Mouse (Mus musculus): ENCODE results near the gene Dab2ip. TPM values are rescaled to one million over a fixed set of nuclear protein-coding genes. Genes with fewer than 3 reads are reported as not detected.

Dab2ip gene
- polyA plus RNA-seq, 1 experiment from 2014 or later: 49.5 TPM

DNA sequence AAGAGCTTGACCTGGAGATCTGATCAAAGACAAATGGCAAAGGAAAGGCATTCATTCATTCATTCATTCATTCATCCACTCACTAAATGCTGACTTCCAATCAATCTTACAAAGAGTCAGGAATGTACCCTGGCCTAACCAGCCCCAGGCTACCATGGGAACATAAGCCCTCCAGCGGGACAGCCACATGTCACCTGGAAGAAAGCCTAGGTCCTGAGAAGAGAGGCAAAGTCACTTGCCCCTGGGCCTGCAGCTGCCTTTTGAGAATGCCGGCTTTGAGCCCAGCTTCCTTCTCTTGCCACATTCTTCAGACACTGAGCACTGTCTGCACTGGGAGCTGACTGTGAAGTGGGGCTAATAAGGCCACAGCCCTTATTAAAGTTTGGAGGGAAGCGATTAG, 56.3 kb downstream of the Dab2ip start:
- ATAC-seq (replicated peaks; ENCODE audit: insufficient number of reproducible peaks, low FRiP score, low TSS enrichment, low read depth): no peak

GRCm38 (mm10) chr2:35615366-35615765, 57.3 kb downstream of the Dab2ip start:
- Histone ChIP-seq H3K9ac (replicated peaks; ENCODE audit: low read length) (no peak overlapping the region), H3K4me1 (ENCODE audit: control insufficient read depth, insufficient read depth, low read length) (peaks cover 14% of the 10 kb centered on the region), H3K27me3 (ENCODE audit: control insufficient read depth, insufficient read depth, low read length) (no peaks in the 10 kb centered on the region), H3K9me3 (replicated peaks; ENCODE audit: control insufficient read depth, low read length) (no peaks in the 10 kb centered on the region), H3K4me3 (ENCODE audit: low read depth, low read length) (no peak overlapping the region), H3K4me2 (ENCODE audit: low read depth, low read length) (no peak overlapping the region), H3K36me3 (replicated peaks; ENCODE audit: control insufficient read depth, insufficient read depth, low read depth, low read length) (no peaks in the 10 kb centered on the region), H3K27ac (replicated peaks; ENCODE audit: low read depth, low read length) (no peak overlapping the region)
- ATAC-seq (replicated peaks; ENCODE audit: insufficient number of reproducible peaks, low FRiP score, low TSS enrichment, low read depth) (no peak), DNase-seq (ENCODE audit: low spot score) (no peak)
- WGBS: 61% methylated on average over 4 of the region's 4 CpGs

More for the DNA sequence above, 56.3 kb downstream of the Dab2ip start:
- DNase-seq (ENCODE audit: low spot score): no peak
- peaks cover 13% of the 10 kb centered on the region for H3K4me1 ChIP-seq (ENCODE audit: control insufficient read depth, insufficient read depth, low read length)
- H3K9me3 ChIP-seq (replicated peaks; ENCODE audit: control insufficient read depth, low read length): no peaks in the 10 kb centered on the region
- H3K27ac ChIP-seq (replicated peaks; ENCODE audit: low read depth, low read length): no peak overlapping the region
- H3K9ac ChIP-seq (replicated peaks; ENCODE audit: low read length): no peak overlapping the region; the same call in 1 of the 2 replicates
- no peak overlapping the region for H3K4me2 ChIP-seq (ENCODE audit: low read depth, low read length)
- WGBS: 29% methylated on average over 3 of the region's 3 CpGs
- no peaks in the 10 kb centered on the region for H3K27me3 ChIP-seq (ENCODE audit: control insufficient read depth, insufficient read depth, low read length)
- H3K36me3 ChIP-seq (replicated peaks; ENCODE audit: control insufficient read depth, insufficient read depth, low read depth, low read length): no peaks in the 10 kb centered on the region
- H3K4me3 ChIP-seq (ENCODE audit: low read depth, low read length): no peak overlapping the region

GRCm38 (mm10) chr2:35615977-35616376, 57.9 kb downstream of the Dab2ip start:
- ATAC-seq (replicated peaks; ENCODE audit: insufficient number of reproducible peaks, low FRiP score, low TSS enrichment, low read depth) (no peak), DNase-seq (ENCODE audit: low spot score) (no peak)
- Histone ChIP-seq H3K4me2 (ENCODE audit: low read depth, low read length) (no peak overlapping the region), H3K4me1 (ENCODE audit: control insufficient read depth, insufficient read depth, low read length) (peaks cover 17% of the 10 kb centered on the region), H3K9me3 (replicated peaks; ENCODE audit: control insufficient read depth, low read length) (no peaks in the 10 kb centered on the region), H3K27ac (replicated peaks; ENCODE audit: low read depth, low read length) (no peak overlapping the region), H3K4me3 (ENCODE audit: low read depth, low read length) (no peak overlapping the region), H3K27me3 (ENCODE audit: control insufficient read depth, insufficient read depth, low read length) (no peaks in the 10 kb centered on the region), H3K36me3 (replicated peaks; ENCODE audit: control insufficient read depth, insufficient read depth, low read depth, low read length) (no peaks in the 10 kb centered on the region), H3K9ac (replicated peaks; ENCODE audit: low read length) (no peak overlapping the region)
- WGBS: 70% methylated on average over 2 of the region's 2 CpGs

GRCm38 (mm10) chr2:35616891-35617658, 59.0 kb downstream of the Dab2ip start:
- no peak for DNase-seq (ENCODE audit: low spot score)
- H3K4me1 ChIP-seq (ENCODE audit: control insufficient read depth, insufficient read depth, low read length): peaks cover 19% of the 10 kb centered on the region
- no peak overlapping the region for H3K9ac ChIP-seq (replicated peaks; ENCODE audit: low read length)
- no peak overlapping the region for H3K27ac ChIP-seq (replicated peaks; ENCODE audit: low read depth, low read length)
- no peaks in the 10 kb centered on the region for H3K27me3 ChIP-seq (ENCODE audit: control insufficient read depth, insufficient read depth, low read length)
- 65% methylated on average over 6 of the region's 6 CpGs for WGBS
- H3K9me3 ChIP-seq (replicated peaks; ENCODE audit: control insufficient read depth, low read length): no peaks in the 10 kb centered on the region
- H3K4me2 ChIP-seq (ENCODE audit: low read depth, low read length): no peak overlapping the region
- no peaks in the 10 kb centered on the region for H3K36me3 ChIP-seq (replicated peaks; ENCODE audit: control insufficient read depth, insufficient read depth, low read depth, low read length)
- H3K4me3 ChIP-seq (ENCODE audit: low read depth, low read length): no peak overlapping the region
- no peak for ATAC-seq (replicated peaks; ENCODE audit: insufficient number of reproducible peaks, low FRiP score, low TSS enrichment, low read depth)

DNA sequence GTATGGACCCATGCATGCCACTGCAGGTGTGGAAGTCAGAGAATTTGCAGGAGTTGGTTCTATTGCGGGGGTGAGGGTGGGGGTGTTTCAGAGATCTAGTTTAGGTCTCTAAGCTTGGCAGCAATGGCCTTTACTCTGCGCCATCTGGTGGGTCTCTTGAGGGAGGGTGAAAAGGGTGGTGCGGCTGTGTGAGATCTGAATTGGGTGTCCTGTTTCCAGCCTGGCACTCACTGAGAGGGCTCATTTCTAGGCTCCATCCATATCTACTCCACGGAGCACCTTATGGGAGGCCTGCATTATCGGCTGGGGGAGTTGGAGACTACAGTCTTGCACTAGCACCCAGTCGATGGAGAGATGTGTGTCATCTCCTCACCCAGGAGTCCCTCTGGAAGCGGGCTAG, 60.9 kb downstream of the Dab2ip start:
- DNase-seq (ENCODE audit: low spot score): no peak
- Histone ChIP-seq H3K4me2 (ENCODE audit: low read depth, low read length) (no peak overlapping the region), H3K4me3 (ENCODE audit: low read depth, low read length) (no peak overlapping the region), H3K36me3 (replicated peaks; ENCODE audit: control insufficient read depth, insufficient read depth, low read depth, low read length) (no peaks in the 10 kb centered on the region), H3K9me3 (replicated peaks; ENCODE audit: control insufficient read depth, low read length) (no peaks in the 10 kb centered on the region), H3K27ac (replicated peaks; ENCODE audit: low read depth, low read length) (peak overlapping the region; percentile 75), H3K4me1 (ENCODE audit: control insufficient read depth, insufficient read depth, low read length) (peaks cover 24% of the 10 kb centered on the region), H3K27me3 (ENCODE audit: control insufficient read depth, insufficient read depth, low read length) (no peaks in the 10 kb centered on the region), H3K9ac (replicated peaks; ENCODE audit: low read length) (no peak overlapping the region)
- ATAC-seq (replicated peaks; ENCODE audit: insufficient number of reproducible peaks, low FRiP score, low TSS enrichment, low read depth): no peak
- 70% methylated on average over 7 of the region's 7 CpGs for WGBS

DNA sequence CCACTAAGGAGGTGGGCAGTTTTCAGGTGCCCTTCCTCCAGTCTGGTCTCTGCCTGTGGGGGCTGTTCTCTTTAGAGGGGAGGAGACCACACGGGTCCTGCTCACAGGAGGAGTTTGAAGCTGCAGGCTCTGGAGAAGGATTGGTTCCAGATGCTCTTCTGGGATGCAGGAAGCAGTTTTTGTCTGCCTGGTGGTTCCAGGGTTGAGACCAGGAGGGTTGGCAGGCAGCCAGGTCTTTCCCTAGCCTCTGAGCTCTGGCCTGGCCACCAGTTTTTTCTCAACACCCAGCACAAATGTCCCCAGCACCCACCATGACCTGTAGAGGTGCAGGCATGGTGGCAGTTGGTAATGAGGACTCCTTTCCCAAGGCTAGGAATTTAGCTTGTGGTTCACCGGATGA, 61.5 kb downstream of the Dab2ip start:
- Histone ChIP-seq H3K36me3 (replicated peaks; ENCODE audit: control insufficient read depth, insufficient read depth, low read depth, low read length) (no peaks in the 10 kb centered on the region), H3K27me3 (ENCODE audit: control insufficient read depth, insufficient read depth, low read length) (no peaks in the 10 kb centered on the region), H3K4me1 (ENCODE audit: control insufficient read depth, insufficient read depth, low read length) (peaks cover 28% of the 10 kb centered on the region), H3K4me3 (ENCODE audit: low read depth, low read length) (no peak overlapping the region), H3K4me2 (ENCODE audit: low read depth, low read length) (peak overlapping the region; percentile 37; the same call in 1 of the 2 replicates), H3K27ac (replicated peaks; ENCODE audit: low read depth, low read length) (peak overlapping the region; percentile 75), H3K9me3 (replicated peaks; ENCODE audit: control insufficient read depth, low read length) (no peaks in the 10 kb centered on the region), H3K9ac (replicated peaks; ENCODE audit: low read length) (no peak overlapping the region)
- DNase-seq (ENCODE audit: low spot score) (peak; percentile 90), ATAC-seq (replicated peaks; ENCODE audit: insufficient number of reproducible peaks, low FRiP score, low TSS enrichment, low read depth) (no peak)
- WGBS: 27% methylated on average over 2 of the region's 2 CpGs

DNA sequence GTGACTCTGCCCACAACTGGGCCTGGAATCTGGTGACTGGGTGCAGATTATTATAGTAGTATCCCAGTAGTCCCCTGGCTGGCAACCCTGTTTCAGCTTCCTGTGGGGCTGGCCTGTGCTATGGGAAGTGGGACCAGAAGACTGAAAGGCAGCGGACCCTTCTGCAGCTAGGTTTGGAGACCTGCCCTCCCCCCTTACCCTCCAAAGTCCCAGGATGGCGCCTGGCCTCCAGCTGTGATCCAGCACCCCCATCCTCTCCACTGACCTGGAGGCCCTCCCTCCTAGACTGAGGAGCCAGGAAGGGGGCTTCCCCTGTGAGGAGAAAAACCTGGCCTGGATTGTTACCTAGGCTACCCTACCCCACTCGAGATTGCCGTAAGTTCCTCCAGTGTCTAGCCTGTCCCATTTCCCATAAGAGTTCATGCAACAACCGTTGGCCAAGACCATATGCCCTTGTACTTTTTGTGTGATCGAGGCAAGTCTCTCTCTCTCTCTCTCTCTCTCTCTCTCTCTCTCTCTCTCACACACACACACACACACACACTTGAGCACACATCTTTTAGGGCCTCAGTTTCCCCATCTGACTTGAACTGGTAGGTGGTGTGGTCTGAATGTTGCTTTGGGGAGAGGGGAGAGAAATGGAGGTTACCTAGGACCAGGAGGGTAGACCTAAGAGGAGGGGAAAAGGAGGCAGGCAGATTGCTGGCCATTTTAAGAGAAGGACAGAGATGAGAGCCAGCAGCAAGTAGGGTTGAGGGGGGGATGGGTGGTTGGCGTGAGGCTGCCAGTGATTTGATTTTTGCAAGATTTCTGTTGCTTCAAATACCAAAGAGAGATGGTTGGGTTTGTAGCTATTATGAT, 62.5 kb downstream of the Dab2ip start:
- Histone ChIP-seq H3K9me3 (replicated peaks; ENCODE audit: control insufficient read depth, low read length) (no peaks in the 10 kb centered on the region), H3K36me3 (replicated peaks; ENCODE audit: control insufficient read depth, insufficient read depth, low read depth, low read length) (no peaks in the 10 kb centered on the region), H3K9ac (replicated peaks; ENCODE audit: low read length) (peak overlapping the region; percentile 39; the same call in 1 of the 2 replicates), H3K4me1 (ENCODE audit: control insufficient read depth, insufficient read depth, low read length) (peaks cover 28% of the 10 kb centered on the region), H3K27ac (replicated peaks; ENCODE audit: low read depth, low read length) (peak overlapping the region; percentile 75), H3K27me3 (ENCODE audit: control insufficient read depth, insufficient read depth, low read length) (no peaks in the 10 kb centered on the region), H3K4me2 (ENCODE audit: low read depth, low read length) (peak overlapping the region; percentile 37), H3K4me3 (ENCODE audit: low read depth, low read length) (0 out of 2 replicates have a peak overlapping the region, but pooled peaks have one; percentile 6)
- WGBS: 15% methylated on average over 7 of the region's 7 CpGs
- DNase-seq (ENCODE audit: low spot score) (peak; percentile 90), ATAC-seq (replicated peaks; ENCODE audit: insufficient number of reproducible peaks, low FRiP score, low TSS enrichment, low read depth) (peak; percentile 80)

DNA sequence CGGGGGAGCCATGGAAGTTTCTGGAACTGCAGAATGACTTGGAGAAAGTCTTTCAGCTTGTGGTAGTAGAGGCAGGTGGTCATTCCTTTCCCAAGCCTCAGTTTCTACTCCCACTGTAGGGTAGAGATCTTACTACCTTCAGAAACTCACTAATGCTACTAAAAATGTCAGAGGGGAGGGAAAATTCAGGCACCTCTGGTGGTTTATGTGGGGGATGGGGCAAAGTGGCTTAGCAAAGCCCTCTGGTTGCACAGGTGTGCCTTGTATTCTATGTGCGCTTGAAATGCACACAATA, 63.1 kb downstream of the Dab2ip start:
- Histone ChIP-seq H3K4me2 (ENCODE audit: low read depth, low read length) (no peak overlapping the region), H3K27me3 (ENCODE audit: control insufficient read depth, insufficient read depth, low read length) (no peaks in the 10 kb centered on the region), H3K36me3 (replicated peaks; ENCODE audit: control insufficient read depth, insufficient read depth, low read depth, low read length) (no peaks in the 10 kb centered on the region), H3K9me3 (replicated peaks; ENCODE audit: control insufficient read depth, low read length) (no peaks in the 10 kb centered on the region), H3K4me3 (ENCODE audit: low read depth, low read length) (no peak overlapping the region), H3K27ac (replicated peaks; ENCODE audit: low read depth, low read length) (no peak overlapping the region), H3K4me1 (ENCODE audit: control insufficient read depth, insufficient read depth, low read length) (peaks cover 29% of the 10 kb centered on the region), H3K9ac (replicated peaks; ENCODE audit: low read length) (no peak overlapping the region)
- ATAC-seq (replicated peaks; ENCODE audit: insufficient number of reproducible peaks, low FRiP score, low TSS enrichment, low read depth) (no peak), DNase-seq (ENCODE audit: low spot score) (no peak)
- WGBS: 88% methylated on average over 2 of the region's 2 CpGs
